Mouse (Mus musculus): ENCODE data around the gene Itga8. TPM values are rescaled to one million over a fixed set of nuclear protein-coding genes. Genes with fewer than 3 reads are reported as not detected.
A peak's percentile ranks its signal among the peaks of the same experiment; 100 is the strongest.

The Itga8 gene
- polyA plus RNA-seq (2014; fragmentation: Nextera tagmentation; extraction: Ambion mirVana): 15.7 and 16.4 TPM in 2 replicates

DNA sequence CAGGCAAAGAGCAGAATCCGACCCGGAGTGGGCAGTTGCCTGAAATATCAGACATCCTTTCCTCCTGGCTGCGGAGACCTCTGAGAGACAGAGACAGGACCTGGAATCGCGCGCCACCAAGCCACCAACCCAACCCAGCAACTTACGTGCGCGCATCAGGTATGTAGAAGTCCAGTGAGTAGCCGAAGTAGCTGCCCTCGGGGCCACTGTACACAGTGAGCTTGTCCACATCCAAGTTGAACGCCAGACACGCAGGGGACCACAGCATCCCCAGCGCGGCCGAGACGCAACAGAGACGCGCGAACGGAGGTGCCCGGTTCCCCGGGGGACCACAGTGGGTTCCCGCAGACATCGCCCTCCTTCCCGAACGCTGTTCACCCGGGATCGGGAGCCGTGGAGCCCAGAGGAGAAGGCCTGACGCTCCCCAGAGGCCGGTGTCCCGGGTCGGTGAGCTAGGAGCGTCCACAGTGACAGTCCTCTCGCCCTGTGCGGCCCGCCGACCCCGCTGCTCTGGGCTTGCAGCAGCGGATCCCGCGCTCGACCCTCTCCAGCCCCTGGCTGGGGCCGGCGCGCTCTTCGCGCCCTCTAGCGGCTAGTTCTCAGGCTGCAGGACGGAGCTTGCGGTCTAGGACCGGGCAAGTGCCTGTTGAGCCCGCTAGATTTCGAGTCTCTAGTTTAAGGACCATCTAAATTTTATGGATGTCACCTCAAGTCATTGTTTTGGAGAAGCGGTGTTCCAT, at the start of gene Itga8:
TSS of gene Itga8 (minus strand) at position 492 of the 740 bp plus-strand sequence.
- under 1% methylated on average over 48 of the region's 56 CpGs for WGBS
- Histone ChIP-seq H3K27ac (replicated peaks; ENCODE audit: low read depth, low read length) (0 out of 2 replicates have a peak within 1 kb of the TSS, but pooled peaks have one; percentile 21), H3K4me3 (ENCODE audit: low read depth, low read length) (peak within 1 kb of the TSS; percentile 66), H3K27me3 (replicated peaks; ENCODE audit: control insufficient read depth, insufficient read depth, low read length) (no peaks in the 10 kb centered on the region), H3K36me3 (ENCODE audit: control insufficient read depth, insufficient read depth, low read length) (no peaks in the 10 kb centered on the region), H3K9ac (ENCODE audit: low read depth, low read length) (peak within 1 kb of the TSS; percentile 79), H3K4me2 (ENCODE audit: low read depth, low read length) (peak within 1 kb of the TSS; percentile 75), H3K4me1 (ENCODE audit: control insufficient read depth, insufficient read depth, low read length) (no peaks in the 10 kb centered on the region), H3K9me3 (ENCODE audit: control insufficient read depth, low read length) (no peaks in the 10 kb centered on the region)
- DNase-seq (ENCODE audit: low spot score) (peak; percentile 80), ATAC-seq (ENCODE audit: low read depth) (peak; percentile 98)

GRCm38 (mm10) chr2:12348914-12349313, 47.2 kb upstream of the Itga8 start:
- Histone ChIP-seq H3K27ac (replicated peaks; ENCODE audit: low read depth, low read length) (no peak overlapping the region), H3K9me3 (ENCODE audit: control insufficient read depth, low read length) (no peaks in the 10 kb centered on the region), H3K4me2 (ENCODE audit: low read depth, low read length) (no peak overlapping the region), H3K4me3 (ENCODE audit: low read depth, low read length) (no peak overlapping the region), H3K36me3 (ENCODE audit: control insufficient read depth, insufficient read depth, low read length) (peaks cover 4% of the 10 kb centered on the region; the same call in 1 of the 2 replicates), H3K4me1 (ENCODE audit: control insufficient read depth, insufficient read depth, low read length) (no peaks in the 10 kb centered on the region), H3K27me3 (replicated peaks; ENCODE audit: control insufficient read depth, insufficient read depth, low read length) (no peaks in the 10 kb centered on the region), H3K9ac (ENCODE audit: low read depth, low read length) (no peak overlapping the region)
- ATAC-seq (ENCODE audit: low read depth) (no peak), DNase-seq (ENCODE audit: low spot score) (peak; percentile 17)
- 80% methylated on average over 2 of the region's 2 CpGs for WGBS

DNA sequence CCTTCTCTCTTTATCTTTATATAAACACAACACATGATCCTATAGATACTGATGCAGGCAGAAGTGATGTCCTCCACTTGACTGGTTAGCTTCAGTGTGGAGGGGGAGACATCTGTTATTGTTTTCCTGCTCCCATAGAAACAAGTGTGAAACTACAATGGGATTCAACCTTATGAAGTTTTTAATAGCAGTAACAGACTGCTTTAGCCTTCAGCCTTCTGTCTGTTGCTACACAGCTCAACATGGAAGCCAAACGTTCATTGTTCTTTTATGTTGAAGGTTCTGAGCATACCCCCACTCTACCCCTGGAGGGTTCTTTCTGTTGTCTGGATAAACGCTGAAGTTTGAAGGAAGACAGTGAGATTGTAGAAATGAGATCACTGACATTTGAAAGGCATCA, 30.2 kb upstream of the Itga8 start:
- Histone ChIP-seq H3K36me3 (ENCODE audit: control insufficient read depth, insufficient read depth, low read length) (no peaks in the 10 kb centered on the region), H3K4me3 (ENCODE audit: low read depth, low read length) (no peak overlapping the region), H3K27me3 (replicated peaks; ENCODE audit: control insufficient read depth, insufficient read depth, low read length) (no peaks in the 10 kb centered on the region), H3K27ac (replicated peaks; ENCODE audit: low read depth, low read length) (no peak overlapping the region), H3K4me2 (ENCODE audit: low read depth, low read length) (no peak overlapping the region), H3K4me1 (ENCODE audit: control insufficient read depth, insufficient read depth, low read length) (peaks cover 22% of the 10 kb centered on the region), H3K9me3 (ENCODE audit: control insufficient read depth, low read length) (no peaks in the 10 kb centered on the region), H3K9ac (ENCODE audit: low read depth, low read length) (no peak overlapping the region)
- 41% methylated on average over 2 of the region's 2 CpGs for WGBS
- DNase-seq (ENCODE audit: low spot score) (no peak), ATAC-seq (ENCODE audit: low read depth) (no peak)

DNA sequence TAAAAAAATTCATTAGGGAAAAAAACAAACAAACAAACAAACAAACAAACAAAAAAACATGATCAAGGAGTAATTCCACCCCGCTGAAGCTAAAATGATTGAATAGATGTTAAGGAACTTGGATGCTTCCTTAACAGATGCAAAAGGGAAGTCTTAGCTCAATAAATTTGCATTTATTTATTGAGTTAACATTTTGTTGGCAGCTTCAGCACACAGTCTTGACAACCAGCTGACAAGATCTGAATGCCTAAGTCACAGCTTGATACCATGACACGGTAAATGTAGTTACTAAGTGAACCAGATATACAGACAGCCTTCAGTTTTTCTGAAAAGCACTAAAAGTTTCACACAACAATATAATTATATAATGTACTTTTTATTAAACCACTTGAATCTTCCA, 27.9 kb upstream of the Itga8 start:
- WGBS: 75% methylated on average over 2 of the region's 2 CpGs
- Histone ChIP-seq H3K4me3 (ENCODE audit: low read depth, low read length) (no peak overlapping the region), H3K9me3 (ENCODE audit: control insufficient read depth, low read length) (no peaks in the 10 kb centered on the region), H3K27ac (replicated peaks; ENCODE audit: low read depth, low read length) (no peak overlapping the region), H3K4me1 (ENCODE audit: control insufficient read depth, insufficient read depth, low read length) (peaks cover 30% of the 10 kb centered on the region), H3K9ac (ENCODE audit: low read depth, low read length) (no peak overlapping the region), H3K27me3 (replicated peaks; ENCODE audit: control insufficient read depth, insufficient read depth, low read length) (no peaks in the 10 kb centered on the region), H3K4me2 (ENCODE audit: low read depth, low read length) (no peak overlapping the region), H3K36me3 (ENCODE audit: control insufficient read depth, insufficient read depth, low read length) (no peaks in the 10 kb centered on the region)
- no peak for ATAC-seq (ENCODE audit: low read depth)
- no peak for DNase-seq (ENCODE audit: low spot score)

DNA sequence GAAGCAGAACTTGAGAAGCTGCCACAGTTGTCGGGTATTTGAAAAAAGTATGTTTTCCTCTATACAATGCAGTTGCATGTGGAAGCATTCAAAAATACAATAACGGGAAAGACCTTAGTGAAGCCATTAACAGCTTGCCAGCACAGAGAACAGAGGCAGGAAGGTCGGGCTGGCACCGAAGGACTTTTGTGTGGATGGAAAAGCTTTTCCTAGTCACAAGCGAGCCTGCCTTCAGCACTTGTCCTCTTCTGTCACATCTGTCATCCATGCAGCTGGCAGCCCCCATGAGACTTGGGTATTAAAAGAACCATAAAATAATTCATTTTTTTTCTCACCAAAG, 27.3 kb upstream of the Itga8 start:
- no peaks in the 10 kb centered on the region for H3K9me3 ChIP-seq (ENCODE audit: control insufficient read depth, low read length)
- peak overlapping the region; percentile 48 for H3K4me2 ChIP-seq (ENCODE audit: low read depth, low read length)
- no peaks in the 10 kb centered on the region for H3K27me3 ChIP-seq (replicated peaks; ENCODE audit: control insufficient read depth, insufficient read depth, low read length)
- 33% methylated on average over 5 of the region's 5 CpGs for WGBS
- peak; percentile 13; the same call in 1 of the 2 replicates for ATAC-seq (ENCODE audit: low read depth)
- no peaks in the 10 kb centered on the region for H3K36me3 ChIP-seq (ENCODE audit: control insufficient read depth, insufficient read depth, low read length)
- DNase-seq (ENCODE audit: low spot score): peak; percentile 68
- no peak overlapping the region for H3K9ac ChIP-seq (ENCODE audit: low read depth, low read length)
- H3K4me1 ChIP-seq (ENCODE audit: control insufficient read depth, insufficient read depth, low read length): peaks cover 30% of the 10 kb centered on the region
- peak overlapping the region; percentile 74 for H3K27ac ChIP-seq (replicated peaks; ENCODE audit: low read depth, low read length)
- H3K4me3 ChIP-seq (ENCODE audit: low read depth, low read length): no peak overlapping the region

- peak overlapping the region; percentile 74 for H3K27ac ChIP-seq (replicated peaks; ENCODE audit: low read depth, low read length)
- 20% methylated on average over 8 of the region's 8 CpGs for WGBS
- peaks cover 30% of the 10 kb centered on the region for H3K4me1 ChIP-seq (ENCODE audit: control insufficient read depth, insufficient read depth, low read length)
- ATAC-seq (ENCODE audit: low read depth) (peak; percentile 76), DNase-seq (ENCODE audit: low spot score) (peak; percentile 72)
- H3K36me3 ChIP-seq (ENCODE audit: control insufficient read depth, insufficient read depth, low read length): no peaks in the 10 kb centered on the region
- no peak overlapping the region for H3K4me3 ChIP-seq (ENCODE audit: low read depth, low read length)
- H3K9me3 ChIP-seq (ENCODE audit: control insufficient read depth, low read length): no peaks in the 10 kb centered on the region
- H3K4me2 ChIP-seq (ENCODE audit: low read depth, low read length): peak overlapping the region; percentile 48
- no peak overlapping the region for H3K9ac ChIP-seq (ENCODE audit: low read depth, low read length)
- no peaks in the 10 kb centered on the region for H3K27me3 ChIP-seq (replicated peaks; ENCODE audit: control insufficient read depth, insufficient read depth, low read length)
These were observed 26.8 kb upstream of the Itga8 start for GRCm38 (mm10) chr2:12328355-12329067.

GRCm38 (mm10) chr2:12327691-12328354, 26.1 kb upstream of the Itga8 start:
- WGBS: 30% methylated on average over 11 of the region's 11 CpGs
- H3K4me3 ChIP-seq (ENCODE audit: low read depth, low read length): peak overlapping the region; percentile 26
- ATAC-seq (ENCODE audit: low read depth) (peak; percentile 23; the same call in 1 of the 2 replicates), DNase-seq (ENCODE audit: low spot score) (peak; percentile 38)
- 0 out of 2 replicates have a peak overlapping the region, but pooled peaks have one; percentile 25 for H3K9ac ChIP-seq (ENCODE audit: low read depth, low read length)
- no peaks in the 10 kb centered on the region for H3K27me3 ChIP-seq (replicated peaks; ENCODE audit: control insufficient read depth, insufficient read depth, low read length)
- H3K4me2 ChIP-seq (ENCODE audit: low read depth, low read length): peak overlapping the region; percentile 48
- no peaks in the 10 kb centered on the region for H3K36me3 ChIP-seq (ENCODE audit: control insufficient read depth, insufficient read depth, low read length)
- no peaks in the 10 kb centered on the region for H3K9me3 ChIP-seq (ENCODE audit: control insufficient read depth, low read length)
- peaks cover 30% of the 10 kb centered on the region for H3K4me1 ChIP-seq (ENCODE audit: control insufficient read depth, insufficient read depth, low read length)
- 0 out of 2 replicates have a peak overlapping the region, but pooled peaks have one; percentile 28 for H3K27ac ChIP-seq (replicated peaks; ENCODE audit: low read depth, low read length)

DNA sequence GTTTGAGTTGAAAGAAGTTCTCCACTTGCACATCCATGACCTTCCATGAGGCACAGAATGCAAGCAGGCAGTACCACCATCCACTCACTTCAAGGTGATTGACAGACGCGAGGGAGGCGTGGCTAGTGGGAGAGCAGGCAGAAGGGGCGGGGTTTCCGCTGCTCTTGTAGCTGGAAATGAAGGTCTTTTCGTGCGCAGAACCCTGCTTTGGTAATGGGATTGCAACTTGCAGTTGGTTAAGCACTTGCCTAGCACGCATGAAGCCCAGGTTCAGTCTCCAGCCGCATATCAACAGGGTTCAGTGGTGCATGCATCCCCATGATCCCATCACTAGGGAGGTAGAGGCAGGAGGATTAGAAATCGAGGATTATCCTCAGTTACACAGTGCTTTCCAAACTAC, 25.5 kb upstream of the Itga8 start:
- Histone ChIP-seq H3K4me3 (ENCODE audit: low read depth, low read length) (peak overlapping the region; percentile 26), H3K9ac (ENCODE audit: low read depth, low read length) (no peak overlapping the region), H3K27me3 (replicated peaks; ENCODE audit: control insufficient read depth, insufficient read depth, low read length) (no peaks in the 10 kb centered on the region), H3K4me2 (ENCODE audit: low read depth, low read length) (peak overlapping the region; percentile 48), H3K4me1 (ENCODE audit: control insufficient read depth, insufficient read depth, low read length) (peaks cover 30% of the 10 kb centered on the region), H3K27ac (replicated peaks; ENCODE audit: low read depth, low read length) (no peak overlapping the region), H3K9me3 (ENCODE audit: control insufficient read depth, low read length) (no peaks in the 10 kb centered on the region), H3K36me3 (ENCODE audit: control insufficient read depth, insufficient read depth, low read length) (no peaks in the 10 kb centered on the region)
- ATAC-seq (ENCODE audit: low read depth) (no peak), DNase-seq (ENCODE audit: low spot score) (peak; percentile 78)
- 13% methylated on average over 10 of the region's 10 CpGs for WGBS
